Mouse (Mus musculus) ZHBTc4 (cell line): ENCODE measurements around the gene Acaa1a.

Source experiments
- DNase-seq: peaks from one replicate; pipeline ENCODE4 v3.0.0-alpha.2; 2011; ENCODE audit warnings: low read depth, low spot score

The Acaa1a gene

GRCm38 (mm10) chr9:119388956-119389355 is 49.5 kb downstream of the Acaa1a start:
- DNase-seq, result peak; percentile 70

DNA sequence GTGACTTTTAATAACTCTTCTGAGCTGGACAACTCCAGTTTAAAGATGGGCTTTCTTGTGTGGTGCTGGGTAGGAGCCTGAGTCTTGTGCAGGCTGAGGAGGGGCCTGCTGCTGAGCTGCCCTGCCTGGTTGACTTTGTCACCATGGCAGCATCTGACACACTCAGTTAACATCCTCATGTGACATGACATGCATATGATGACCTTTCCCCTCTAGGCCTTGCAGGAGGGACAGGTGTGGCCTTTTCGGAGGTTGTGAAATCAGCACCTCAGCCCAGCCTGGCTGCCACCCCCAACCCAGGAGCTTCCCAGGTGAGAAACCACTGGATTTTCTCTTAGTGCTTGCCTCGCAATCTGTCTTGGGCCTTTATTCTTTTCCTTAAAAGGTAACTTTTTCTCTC is 50.7 kb downstream of the Acaa1a start:
- DNase-seq, result no peak

- DNase-seq, result no peak
These were observed 55.3 kb downstream of the Acaa1a start for GRCm38 (mm10) chr9:119394808-119395207.
